Mouse (Mus musculus) kidney, embryonic 15.5 days (tissue): Measurements from ENCODE around the gene Ksr2. TPM values are rescaled to one million over a fixed set of nuclear protein-coding genes. Genes with fewer than 3 reads are reported as not detected.
A peak's percentile ranks its signal among the peaks of the same experiment; 100 is the strongest.

Source experiments
- ATAC-seq: fragments of 200-750 bp; cut with Nextera tagmentation; replicated peaks from 2 replicates; pipeline ENCODE4 v1.8.0; 2017; ENCODE audit warnings: moderate TSS enrichment; ENCODE audit not compliant: low FRiP score
- H3K27ac ChIP-seq: fragments of 300-500 bp; sonication (generic); 2 replicates; pipeline ENCODE4 v1.5.1; 2015; ENCODE audit warnings: mild to moderate bottlenecking, inconsistent platforms
- H3K27me3 ChIP-seq: fragments of 300-500 bp; sonication (generic); 2 replicates; pipeline ENCODE4 v1.6.1; 2015; ENCODE audit warnings: inconsistent platforms
- H3K36me3 ChIP-seq: fragments of 300-500 bp; sonication (generic); 2 replicates; pipeline ENCODE4 v1.6.1; 2015; ENCODE audit warnings: inconsistent platforms
- H3K4me1 ChIP-seq: fragments of 300-500 bp; sonication (generic); 2 replicates; pipeline ENCODE4 v1.6.1; 2015; ENCODE audit warnings: inconsistent platforms
- H3K4me2 ChIP-seq: fragments of 300-500 bp; sonication (generic); 2 replicates; pipeline ENCODE4 v1.6.1; 2015; ENCODE audit warnings: moderate library complexity, mild to moderate bottlenecking, inconsistent platforms
- H3K4me3 ChIP-seq: fragments of 300-500 bp; sonication (generic); replicated peaks from 2 replicates; pipeline ENCODE4 v1.5.1; 2015; ENCODE audit warnings: mild to moderate bottlenecking, inconsistent platforms
- H3K9ac ChIP-seq: fragments of 300-500 bp; sonication (generic); 2 replicates; pipeline ENCODE4 v1.6.1; 2015; ENCODE audit warnings: mild to moderate bottlenecking, inconsistent platforms
- H3K9me3 ChIP-seq: fragments of 300-500 bp; sonication (generic); replicated peaks from 2 replicates; pipeline ENCODE4 v1.6.1; 2016; ENCODE audit warnings: inconsistent platforms
- WGBS: fragments of 180-500 bp; shearing (Covaris S2); methylation state at CpG from one replicate; pipeline ENCODE4 v1.1.7; 2015; ENCODE audit warnings: mixed read lengths; 5-methylcytosine and 5-hydroxymethylcytosine counted together
- polyA plus RNA-seq: library from polyadenylated mRNA; unstranded; fragments of >200 nt; fragmentation: Nextera tagmentation; extraction: Ambion mirVana; gene quantifications from 2 replicates; pipeline ENCODE4 v1.2.1, GENCODE M21; 2015

Ksr2 gene
- polyA plus RNA-seq, 1 experiment from 2014 or later, result 0.73 TPM

GRCm38 (mm10) chr5:117635211-117635610 is 221.4 kb downstream of the Ksr2 start:
- no peak overlapping the region for H3K4me2 ChIP-seq
- H3K4me1 ChIP-seq, result peaks cover 8% of the 10 kb centered on the region
- H3K36me3 ChIP-seq, result no peaks in the 10 kb centered on the region
- no peak overlapping the region for H3K4me3 ChIP-seq
- no peak overlapping the region for H3K9ac ChIP-seq
- ATAC-seq, result no peak
- H3K9me3 ChIP-seq, result no peaks in the 10 kb centered on the region
- H3K27me3 ChIP-seq, result 0 out of 2 replicates have a peak, but pooled peaks cover 7% of the 10 kb centered on the region
- WGBS, result 50% methylated on average over 2 of the region's 2 CpGs
- H3K27ac ChIP-seq, result no peak overlapping the region

- H3K4me3 ChIP-seq, result no peak overlapping the region
- peaks cover 8% of the 10 kb centered on the region for H3K4me1 ChIP-seq
- WGBS, result 35% methylated on average over 5 of the region's 5 CpGs
- 0 out of 2 replicates have a peak, but pooled peaks cover 7% of the 10 kb centered on the region for H3K27me3 ChIP-seq
- no peak overlapping the region for H3K4me2 ChIP-seq
- H3K9me3 ChIP-seq, result no peaks in the 10 kb centered on the region
- H3K27ac ChIP-seq, result no peak overlapping the region
- no peaks in the 10 kb centered on the region for H3K36me3 ChIP-seq
- no peak for ATAC-seq
- no peak overlapping the region for H3K9ac ChIP-seq
Measured at GRCm38 (mm10) chr5:117635838-117636237, 222.0 kb downstream of the Ksr2 start.

- peaks cover 28% of the 10 kb centered on the region for H3K27me3 ChIP-seq
- H3K9ac ChIP-seq, result no peak overlapping the region
- H3K4me1 ChIP-seq, result no peaks in the 10 kb centered on the region
- no peak overlapping the region for H3K4me3 ChIP-seq
- no peak overlapping the region for H3K4me2 ChIP-seq
- H3K9me3 ChIP-seq, result no peaks in the 10 kb centered on the region
- no peak overlapping the region for H3K27ac ChIP-seq
- no peak for ATAC-seq
- WGBS, result 87% methylated on average over 6 of the region's 6 CpGs
- no peaks in the 10 kb centered on the region for H3K36me3 ChIP-seq
Measured at GRCm38 (mm10) chr5:117641585-117641984, 227.8 kb downstream of the Ksr2 start.

- Histone ChIP-seq H3K27ac (peak overlapping the region; percentile 51; the same call in 1 of the 2 replicates), H3K4me3 (no peak overlapping the region), H3K9ac (no peak overlapping the region), H3K4me2 (peak overlapping the region; percentile 22; the same call in 1 of the 2 replicates), H3K4me1 (peaks cover 26% of the 10 kb centered on the region), H3K36me3 (no peaks in the 10 kb centered on the region), H3K27me3 (peaks cover 27% of the 10 kb centered on the region; the same call in 1 of the 2 replicates), H3K9me3 (no peaks in the 10 kb centered on the region)
- WGBS, result 17% methylated on average over 14 of the region's 14 CpGs
- ATAC-seq, result peak; percentile 88
Measured at GRCm38 (mm10) chr5:117651238-117651886, 237.6 kb downstream of the Ksr2 start.

GRCm38 (mm10) chr5:117658641-117659040 is 244.8 kb downstream of the Ksr2 start:
- no peaks in the 10 kb centered on the region for H3K9me3 ChIP-seq
- H3K4me1 ChIP-seq, result peaks cover 32% of the 10 kb centered on the region
- H3K4me3 ChIP-seq, result no peak overlapping the region
- no peaks in the 10 kb centered on the region for H3K36me3 ChIP-seq
- no peak overlapping the region for H3K4me2 ChIP-seq
- H3K27ac ChIP-seq, result no peak overlapping the region
- no peak for ATAC-seq
- peaks cover 25% of the 10 kb centered on the region; the same call in 1 of the 2 replicates for H3K27me3 ChIP-seq
- no peak overlapping the region for H3K9ac ChIP-seq
- 24% methylated on average over 6 of the region's 6 CpGs for WGBS

GRCm38 (mm10) chr5:117659596-117659995 is 245.8 kb downstream of the Ksr2 start:
- Histone ChIP-seq H3K9me3 (no peaks in the 10 kb centered on the region), H3K9ac (no peak overlapping the region), H3K4me1 (peaks cover 32% of the 10 kb centered on the region), H3K4me3 (no peak overlapping the region), H3K4me2 (no peak overlapping the region), H3K27ac (no peak overlapping the region), H3K27me3 (0 out of 2 replicates have a peak, but pooled peaks cover 15% of the 10 kb centered on the region), H3K36me3 (no peaks in the 10 kb centered on the region)
- 0 out of 2 replicates have a peak, but pooled peaks have one; percentile 23 for ATAC-seq
- 31% methylated on average over 13 of the region's 13 CpGs for WGBS

- ATAC-seq, result no peak
- H3K4me3 ChIP-seq, result no peak overlapping the region
- 4% methylated on average over 9 of the region's 9 CpGs for WGBS
- no peaks in the 10 kb centered on the region for H3K9me3 ChIP-seq
- no peak overlapping the region for H3K27ac ChIP-seq
- peaks cover 41% of the 10 kb centered on the region for H3K4me1 ChIP-seq
- 0 out of 2 replicates have a peak, but pooled peaks cover 10% of the 10 kb centered on the region for H3K27me3 ChIP-seq
- H3K9ac ChIP-seq, result no peak overlapping the region
- no peaks in the 10 kb centered on the region for H3K36me3 ChIP-seq
- H3K4me2 ChIP-seq, result peak overlapping the region; percentile 45
Measured at GRCm38 (mm10) chr5:117665181-117665580, 251.4 kb downstream of the Ksr2 start.

GRCm38 (mm10) chr5:117667314-117667713 is 253.5 kb downstream of the Ksr2 start:
- 69% methylated on average over 3 of the region's 4 CpGs for WGBS
- ATAC-seq, result no peak
- Histone ChIP-seq H3K36me3 (no peaks in the 10 kb centered on the region), H3K4me1 (peaks cover 50% of the 10 kb centered on the region), H3K4me3 (no peak overlapping the region), H3K4me2 (no peak overlapping the region), H3K27ac (no peak overlapping the region), H3K9me3 (no peaks in the 10 kb centered on the region), H3K27me3 (0 out of 2 replicates have a peak, but pooled peaks cover 7% of the 10 kb centered on the region), H3K9ac (no peak overlapping the region)

- 74% methylated on average over 4 of the region's 4 CpGs for WGBS
- no peak for ATAC-seq
- peaks cover 42% of the 10 kb centered on the region for H3K4me1 ChIP-seq
- 0 out of 2 replicates have a peak, but pooled peaks cover 5% of the 10 kb centered on the region for H3K27me3 ChIP-seq
- no peak overlapping the region for H3K9ac ChIP-seq
- H3K9me3 ChIP-seq, result no peaks in the 10 kb centered on the region
- H3K36me3 ChIP-seq, result no peaks in the 10 kb centered on the region
- no peak overlapping the region for H3K4me2 ChIP-seq
- no peak overlapping the region for H3K4me3 ChIP-seq
- no peak overlapping the region for H3K27ac ChIP-seq
Measured at GRCm38 (mm10) chr5:117669265-117669664, 255.5 kb downstream of the Ksr2 start.

GRCm38 (mm10) chr5:117669843-117670242 is 256.0 kb downstream of the Ksr2 start:
- H3K27ac ChIP-seq, result no peak overlapping the region
- H3K9ac ChIP-seq, result no peak overlapping the region
- no peaks in the 10 kb centered on the region for H3K9me3 ChIP-seq
- 0 out of 2 replicates have a peak, but pooled peaks cover 5% of the 10 kb centered on the region for H3K27me3 ChIP-seq
- no peak for ATAC-seq
- WGBS, result 50% methylated on average over 7 of the region's 7 CpGs
- H3K36me3 ChIP-seq, result no peaks in the 10 kb centered on the region
- no peak overlapping the region for H3K4me2 ChIP-seq
- H3K4me3 ChIP-seq, result no peak overlapping the region
- peaks cover 41% of the 10 kb centered on the region for H3K4me1 ChIP-seq

- Histone ChIP-seq H3K27me3 (no peaks in the 10 kb centered on the region), H3K9ac (no peak overlapping the region), H3K4me2 (no peak overlapping the region), H3K4me1 (peaks cover 31% of the 10 kb centered on the region), H3K4me3 (no peak overlapping the region), H3K36me3 (no peaks in the 10 kb centered on the region), H3K27ac (no peak overlapping the region), H3K9me3 (no peaks in the 10 kb centered on the region)
- 49% methylated on average over 6 of the region's 6 CpGs for whole genome bisulfite sequencing
- ATAC-seq, result no peak
Measured at GRCm38 (mm10) chr5:117671362-117671761, 257.6 kb downstream of the Ksr2 start.

GRCm38 (mm10) chr5:117675840-117676239 is 262.0 kb downstream of the Ksr2 start:
- no peak overlapping the region for H3K27ac ChIP-seq
- no peaks in the 10 kb centered on the region for H3K36me3 ChIP-seq
- no peaks in the 10 kb centered on the region for H3K27me3 ChIP-seq
- H3K9ac ChIP-seq, result no peak overlapping the region
- H3K9me3 ChIP-seq, result no peaks in the 10 kb centered on the region
- 66% methylated on average over 8 of the region's 8 CpGs for WGBS
- no peak for ATAC-seq
- H3K4me3 ChIP-seq, result no peak overlapping the region
- peaks cover 23% of the 10 kb centered on the region for H3K4me1 ChIP-seq
- H3K4me2 ChIP-seq, result no peak overlapping the region
